Mouse (Mus musculus): ENCODE measurements at regions not wholly inside any gene's neighbourhood (a gene's known extent, or its start where the extent isn't known, plus 50 kb on each side); places are given as distances from the start of the nearest gene placed in this dataset.

DNA sequence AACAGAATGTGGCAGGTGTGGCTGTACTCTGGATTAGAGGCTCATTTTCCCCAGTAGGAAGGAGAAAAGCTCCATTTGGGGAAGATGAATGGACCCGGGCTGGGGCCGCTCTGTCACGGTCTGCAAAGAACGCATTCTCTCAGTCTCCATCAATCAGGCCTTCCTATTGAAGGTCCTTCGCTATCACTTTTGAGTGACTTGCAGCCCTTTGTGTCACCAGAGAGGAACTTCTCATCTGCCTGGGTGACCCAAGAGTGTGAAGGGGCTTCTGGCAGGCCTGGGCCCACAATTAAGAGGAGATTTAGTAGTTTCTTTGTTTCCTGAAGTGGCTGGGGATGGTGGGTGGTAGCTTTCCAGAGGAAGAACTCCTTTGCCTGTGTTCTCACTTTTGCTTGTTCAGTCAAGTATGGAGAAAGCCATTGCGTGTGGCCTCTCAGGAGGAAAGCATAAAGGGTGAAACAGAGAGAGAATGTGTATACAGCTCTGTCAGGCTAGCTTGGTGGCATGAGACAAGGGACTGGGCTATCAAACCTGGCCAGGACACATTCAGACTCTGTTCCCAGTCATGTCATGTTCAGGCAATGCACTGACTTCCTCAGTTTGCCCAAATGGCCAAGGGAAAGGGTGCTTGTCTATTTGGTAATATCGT, 1374.2 kb downstream of the Gsdmc2 start:
- DNase-seq: no peak

GRCm38 (mm10) chr15:62468076-62468475, 1376.9 kb downstream of the Gsdmc2 start:
- DNase-seq: peak; percentile 15 to 26

DNA sequence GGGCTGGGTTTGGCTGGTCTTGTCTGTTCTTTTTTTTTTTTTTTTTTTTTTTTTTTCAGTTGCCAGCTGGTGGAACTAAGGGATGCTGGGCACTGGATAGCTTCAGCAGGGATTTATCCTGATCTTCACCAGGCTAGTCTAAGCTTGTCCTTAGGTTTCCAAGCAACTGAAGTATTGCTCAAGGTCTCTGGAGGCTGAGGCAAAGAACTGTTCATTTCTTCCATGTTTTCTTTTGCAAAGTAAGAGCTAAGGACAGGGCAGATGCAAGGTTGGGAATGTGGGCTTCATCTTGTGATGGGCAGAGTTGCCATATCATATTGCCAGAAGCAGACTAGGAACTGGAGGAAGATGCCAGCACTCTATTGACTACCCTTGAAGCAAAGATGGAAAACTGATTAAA, 1378.1 kb downstream of the Gsdmc2 start:
- no peak for DNase-seq

DNA sequence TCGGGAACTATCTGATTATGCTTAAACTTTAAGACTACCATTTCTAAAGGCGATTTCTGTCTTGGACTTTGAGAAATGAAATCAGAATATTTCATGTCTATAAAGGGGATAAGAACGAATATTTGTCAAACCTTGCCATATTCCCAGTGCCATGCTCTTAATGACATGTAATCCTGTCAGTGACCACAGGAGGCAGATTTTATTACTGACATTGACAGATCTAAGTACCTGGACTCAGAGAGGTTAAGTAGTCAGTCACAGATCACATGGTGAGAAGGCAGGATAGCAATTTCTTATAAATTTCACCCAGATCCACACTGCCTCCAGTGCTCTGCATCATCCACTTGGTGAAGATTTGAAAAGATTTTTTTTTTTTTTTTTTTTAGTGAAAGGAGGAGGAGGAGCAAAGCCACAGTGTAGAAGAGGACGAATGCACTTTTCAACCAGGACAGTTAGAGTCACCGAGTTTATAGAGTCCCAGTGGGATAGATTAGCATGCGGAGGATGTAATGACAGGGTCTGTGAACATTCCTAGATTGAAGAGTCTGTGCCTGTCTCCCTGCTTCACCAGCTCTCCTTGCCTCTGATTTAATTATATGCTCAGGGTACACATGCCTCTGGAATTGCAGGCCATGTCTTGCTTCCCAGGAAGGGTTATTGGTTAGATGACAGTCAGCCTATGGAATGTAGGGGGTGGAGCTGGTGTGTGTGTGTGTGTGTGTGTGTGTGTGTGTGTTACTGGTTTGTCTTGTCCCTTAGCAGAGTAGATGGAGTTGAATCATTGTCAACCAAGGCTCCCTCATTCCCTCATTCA, 1379.7 kb downstream of the Gsdmc2 start:
- no peak for DNase-seq

DNA sequence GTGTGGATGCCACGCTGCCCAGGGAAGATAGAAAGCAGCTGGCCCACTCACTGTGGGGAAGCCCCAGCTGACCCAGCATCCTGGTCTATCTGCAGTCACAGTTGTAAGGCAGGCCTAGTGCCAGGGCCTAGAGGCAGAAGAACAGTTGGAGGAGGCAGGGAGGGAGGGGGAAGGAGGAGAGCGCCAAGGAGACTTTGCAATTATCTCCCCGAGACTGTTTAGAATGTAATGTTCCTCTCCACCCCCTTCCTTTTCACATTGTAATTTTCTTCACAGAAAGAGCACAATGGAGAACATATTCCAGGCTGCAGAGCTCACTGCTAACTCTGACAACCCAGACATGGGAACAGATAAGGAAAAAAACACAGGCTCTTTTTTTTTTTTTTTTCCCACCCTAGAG, 1382.3 kb downstream of the Gsdmc2 start:
- no peak for DNase-seq

GRCm38 (mm10) chr15:62461398-62462051, 1383.5 kb downstream of the Gsdmc2 start:
- DNase-seq: no peak

- DNase-seq: no peak
Observed at GRCm38 (mm10) chr15:62460724-62461123, 1384.3 kb downstream of the Gsdmc2 start.

- DNase-seq: no peak
Observed at GRCm38 (mm10) chr15:62460026-62460607, 1384.9 kb downstream of the Gsdmc2 start.

GRCm38 (mm10) chr15:62457990-62458389, 1387.0 kb downstream of the Gsdmc2 start:
- DNase-seq: no peak

DNA sequence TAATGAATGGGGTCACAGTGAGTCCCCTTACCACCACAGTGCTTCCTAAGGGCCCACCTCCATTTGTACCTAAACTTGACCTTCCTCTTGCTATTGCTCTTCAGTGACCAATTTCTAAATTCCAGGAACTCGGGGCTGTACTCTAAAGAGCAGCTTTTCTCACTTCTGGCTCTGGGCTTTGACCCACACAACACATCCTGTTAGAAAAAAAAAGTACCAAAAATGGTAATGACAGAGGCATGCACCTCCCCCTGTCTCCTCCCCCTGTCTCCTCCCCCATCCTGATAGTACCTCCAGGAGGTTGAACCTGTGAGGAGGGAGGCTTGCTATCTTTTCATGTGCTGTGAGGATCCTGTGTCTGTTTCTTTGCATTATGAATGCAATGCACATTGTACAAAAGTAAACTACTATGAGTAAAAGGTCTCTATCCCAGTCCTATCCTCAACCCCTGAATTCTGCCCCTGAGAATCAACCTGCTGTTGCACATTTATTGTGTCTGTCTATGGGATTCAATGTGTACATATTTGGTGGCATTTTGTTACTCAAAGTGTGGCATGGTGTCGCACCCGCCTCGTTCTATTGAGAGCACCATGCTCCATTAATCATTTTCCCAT, 1387.8 kb downstream of the Gsdmc2 start:
- no peak for DNase-seq

DNA sequence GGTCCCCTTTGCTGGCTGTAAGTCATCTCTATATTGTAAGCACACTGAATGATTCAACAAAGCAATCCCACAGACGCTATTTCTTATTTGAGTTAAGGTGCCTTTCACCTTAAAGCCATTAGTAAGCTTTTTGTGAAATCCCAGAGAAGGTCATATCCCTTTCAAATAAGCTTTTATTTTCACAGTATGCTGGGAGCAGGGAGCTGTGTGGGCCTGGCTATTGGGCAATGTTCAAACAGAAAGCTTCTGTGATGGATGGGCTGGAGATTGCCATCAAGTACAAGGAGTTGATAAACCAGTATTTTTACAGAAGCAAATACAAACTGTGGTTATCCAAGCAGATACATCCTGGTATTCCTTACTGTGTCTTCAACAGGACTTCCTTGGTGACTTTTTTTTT, 1389.0 kb downstream of the Gsdmc2 start:
- peak in 1 of 2 experiments; percentile 14 for DNase-seq

DNA sequence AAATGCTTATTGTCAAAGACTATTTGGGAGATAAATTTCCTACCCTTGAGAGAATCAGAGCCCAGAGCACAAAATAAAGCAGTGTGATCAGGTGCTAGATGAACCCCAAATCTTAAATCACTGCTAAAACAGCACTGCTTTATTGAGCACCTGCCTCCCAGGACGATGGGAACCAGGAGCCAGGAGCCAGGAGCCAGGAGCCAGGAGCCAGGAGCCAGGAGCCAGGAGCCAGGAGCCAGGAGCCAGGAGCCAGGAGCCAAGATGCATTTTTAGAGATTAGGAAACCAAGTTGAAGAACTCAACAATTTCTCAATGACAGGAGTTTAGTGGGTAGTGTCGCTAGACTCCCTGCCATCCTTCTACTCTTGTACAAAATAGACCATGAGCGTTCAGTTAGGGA, 1396.9 kb downstream of the Gsdmc2 start:
- no peak for DNase-seq

- DNase-seq: peak; percentile 4 to 43
Observed at GRCm38 (mm10) chr15:62439211-62439610, 1405.8 kb downstream of the Gsdmc2 start.

DNA sequence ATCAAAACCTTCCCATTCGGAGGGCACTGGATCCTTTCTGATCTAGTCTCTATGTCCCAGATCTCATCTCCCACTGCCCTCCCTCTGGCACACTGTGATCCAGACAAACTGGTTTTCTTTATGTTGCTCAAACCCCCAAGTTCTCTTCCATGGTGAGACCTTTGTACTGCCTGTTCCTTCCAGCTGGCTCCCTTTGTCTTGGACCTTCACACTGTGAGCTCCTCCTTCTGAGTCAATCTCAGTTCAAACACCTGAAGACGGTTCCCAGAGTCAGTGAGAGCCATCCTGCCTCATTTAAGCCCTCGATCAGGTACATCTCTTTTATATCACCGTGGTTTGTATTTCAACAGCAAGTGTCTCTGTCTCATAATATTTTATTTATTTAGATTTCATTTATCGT, 1408.3 kb downstream of the Gsdmc2 start:
- no peak for DNase-seq

DNA sequence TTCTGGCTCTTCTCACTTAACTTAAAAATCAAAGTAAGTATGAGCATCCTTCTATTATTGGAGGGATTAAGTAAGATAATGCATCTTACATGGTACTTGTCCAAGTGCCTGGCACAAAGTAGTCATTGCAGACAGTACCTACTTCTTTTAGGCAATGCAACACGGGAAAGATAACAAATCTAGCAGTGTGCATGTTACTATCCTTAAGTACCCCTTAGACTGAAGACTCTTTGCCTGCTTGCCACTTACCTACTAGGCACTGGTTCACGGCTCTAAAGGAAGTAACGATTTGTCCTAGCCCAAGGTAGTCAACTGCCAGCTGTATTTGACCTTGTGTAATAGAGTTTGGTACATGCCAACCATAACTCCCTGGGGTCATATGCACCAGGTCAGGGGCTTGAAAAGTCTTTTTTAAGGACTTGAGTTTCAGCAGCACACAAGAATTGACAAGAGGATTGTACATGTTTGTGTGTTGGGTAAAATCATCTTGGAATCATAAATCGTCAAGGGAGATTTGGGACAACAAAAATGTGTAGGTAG, 1409.8 kb downstream of the Gsdmc2 start:
- DNase-seq: no peak

DNA sequence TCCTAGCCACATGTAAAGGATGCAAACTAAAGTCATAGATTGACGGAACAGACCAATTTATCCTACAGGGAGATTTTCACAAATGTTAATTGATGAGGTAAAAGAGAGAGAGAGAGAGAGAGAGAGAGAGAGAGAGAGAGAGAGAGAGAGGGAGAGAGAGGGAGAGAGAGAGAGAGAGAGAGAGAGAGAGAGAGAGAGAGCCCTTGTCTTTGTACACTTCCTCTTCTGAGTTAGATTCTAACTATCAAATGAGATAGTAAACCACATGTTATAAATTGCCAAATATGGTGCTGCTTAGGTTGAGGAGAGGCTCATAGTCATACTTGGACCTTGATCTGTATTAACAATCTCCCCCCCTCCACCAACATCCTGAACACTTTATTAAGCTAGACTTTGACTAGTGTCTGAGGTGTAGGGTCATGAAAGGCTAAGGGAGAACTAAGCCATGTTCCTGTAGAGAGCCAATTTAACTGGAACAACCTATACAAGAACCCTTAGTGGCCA, 1412.2 kb downstream of the Gsdmc2 start:
- no peak for DNase-seq

DNA sequence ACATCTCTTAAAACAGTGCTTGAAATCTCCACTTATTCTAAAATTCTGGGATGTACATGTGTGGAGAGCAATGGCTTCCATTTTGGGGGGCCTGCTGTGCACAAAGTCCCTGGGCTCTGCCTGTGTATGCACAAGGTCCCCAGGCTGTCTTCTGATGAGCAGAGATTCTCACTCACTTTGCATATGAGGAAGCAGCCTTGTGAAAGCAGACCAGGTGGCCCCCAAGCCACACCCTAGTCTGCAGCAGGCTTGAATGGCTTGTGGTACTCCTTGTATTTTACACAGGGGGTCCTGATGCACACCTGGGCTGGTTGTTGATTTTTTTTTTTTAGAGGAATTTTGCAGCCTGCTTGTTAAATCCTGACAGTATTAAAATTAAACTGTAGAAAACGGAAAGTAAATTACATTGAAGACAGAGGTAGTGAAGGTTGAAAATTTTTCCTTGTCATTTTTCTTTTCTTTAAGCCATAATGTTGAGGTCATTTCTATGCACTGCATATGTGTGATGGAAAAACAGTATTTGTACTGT, 1413.8 kb downstream of the Gsdmc2 start:
- no peak for DNase-seq

DNA sequence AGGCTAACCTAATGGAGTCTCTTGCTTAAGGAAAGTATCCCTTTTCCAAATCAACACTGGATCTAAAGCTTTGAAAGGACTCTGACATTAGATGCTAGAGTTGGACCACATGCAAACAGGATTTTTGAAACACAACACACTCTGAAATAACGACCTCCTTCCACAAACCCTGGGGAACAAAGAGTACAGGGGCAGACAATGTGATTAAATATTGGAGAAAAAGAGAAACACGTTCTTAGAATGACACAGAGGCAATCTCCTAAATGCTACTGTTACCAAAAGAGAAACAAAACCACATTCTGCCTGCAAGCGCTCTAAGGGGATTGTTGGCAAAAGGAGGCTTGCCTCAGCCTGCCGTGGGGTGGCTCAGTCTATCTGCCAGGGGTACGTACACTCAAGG, 1422.0 kb downstream of the Gsdmc2 start:
- DNase-seq: no peak

GRCm38 (mm10) chr15:62421073-62421851, 1423.7 kb downstream of the Gsdmc2 start:
- no peak for DNase-seq

DNA sequence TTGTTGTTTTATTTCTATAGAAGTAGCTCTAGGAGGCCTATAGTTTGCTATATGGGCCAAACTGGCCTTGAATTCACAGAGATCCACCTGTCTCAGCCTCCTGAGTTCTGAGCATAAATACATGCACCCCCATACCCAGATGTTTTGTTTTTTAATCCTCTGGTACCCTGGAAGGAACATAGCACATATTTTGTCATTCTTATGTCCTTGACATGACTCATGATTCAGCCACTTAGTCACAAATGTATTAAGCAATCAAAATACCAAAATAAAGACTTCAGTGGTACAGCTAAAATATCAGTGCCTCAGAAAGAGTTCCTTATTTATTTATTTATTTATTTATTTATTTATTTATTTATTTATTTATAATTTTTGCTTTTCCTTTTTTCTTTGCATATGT, 1428.3 kb downstream of the Gsdmc2 start:
- no peak for DNase-seq

GRCm38 (mm10) chr15:62413694-62414093, 1431.3 kb downstream of the Gsdmc2 start:
- no peak for DNase-seq

Data from adrenal gland, postnatal 36 days (tissue).